Mouse (Mus musculus) urinary bladder, postnatal 10 days (tissue): Measurements from ENCODE around the gene Cped1.
"Not testable (repeated sequence)": the region's sequence is repeated elsewhere in the genome, so short reads cannot be mapped to it uniquely, and the experiment has no call there.

ENCODE experiments used
- DNase-seq: peaks from one replicate; pipeline ENCODE4 v3.0.0; 2022; ENCODE audit warnings: low spot score

Gene Cped1

DNA sequence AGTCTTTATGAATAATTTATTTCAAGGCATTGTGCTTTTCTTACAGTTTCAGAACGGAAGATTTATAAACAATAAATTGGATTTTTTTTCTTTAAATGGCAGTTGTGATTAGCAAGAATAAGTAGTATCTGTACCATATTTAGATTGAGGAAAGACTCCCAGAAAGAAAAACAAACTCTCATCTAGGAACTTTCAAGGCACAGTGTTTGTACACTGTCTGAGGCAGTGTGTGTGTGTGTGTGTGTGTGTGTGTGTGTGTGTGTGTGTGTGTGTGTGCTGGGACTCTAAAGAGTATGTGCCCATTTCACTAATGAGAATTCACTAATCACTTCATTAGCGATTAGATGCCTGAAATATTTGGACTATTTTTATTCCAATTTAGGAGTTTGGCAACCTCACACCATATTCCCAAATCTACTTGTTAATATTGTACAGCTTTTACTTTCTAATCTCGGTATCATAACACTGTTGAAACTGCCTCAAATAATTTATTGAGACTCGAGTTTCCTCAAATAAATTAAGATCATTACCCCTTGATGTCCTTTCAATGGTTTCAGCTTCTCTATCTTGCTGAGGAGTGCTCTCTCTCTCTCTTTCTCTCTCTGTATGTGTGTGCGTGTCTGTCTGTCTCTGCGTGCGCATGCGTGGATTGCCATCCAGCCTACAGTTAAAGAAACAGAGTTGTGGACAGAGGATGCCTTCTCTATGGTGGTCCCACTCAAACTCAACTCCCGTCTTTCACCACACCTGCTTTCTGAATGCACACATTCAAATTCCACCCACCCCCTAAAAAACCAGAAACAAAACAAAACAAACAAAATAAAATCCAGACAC is 41.3 kb downstream of the Cped1 start:
- no peak for DNase-seq

DNA sequence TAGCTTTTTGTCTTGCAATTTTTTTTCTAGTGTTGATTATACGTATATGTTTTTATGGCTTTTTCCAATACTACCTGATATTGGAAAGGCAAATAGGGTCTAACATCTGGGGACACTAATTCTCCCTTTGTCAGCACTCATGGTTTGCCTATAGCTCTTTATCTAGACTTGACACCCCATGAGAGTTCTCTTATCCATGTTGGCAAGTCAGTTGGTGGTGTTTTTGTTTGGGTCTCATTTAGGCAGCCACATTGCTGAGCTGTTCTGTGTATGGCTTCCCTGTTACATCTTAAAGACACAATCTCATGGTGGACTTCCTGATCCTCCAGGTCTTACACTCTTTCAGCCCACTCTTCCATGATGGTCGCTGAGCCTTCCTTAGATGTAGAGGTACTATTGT is 42.1 kb downstream of the Cped1 start:
- DNase-seq: no peak

DNA sequence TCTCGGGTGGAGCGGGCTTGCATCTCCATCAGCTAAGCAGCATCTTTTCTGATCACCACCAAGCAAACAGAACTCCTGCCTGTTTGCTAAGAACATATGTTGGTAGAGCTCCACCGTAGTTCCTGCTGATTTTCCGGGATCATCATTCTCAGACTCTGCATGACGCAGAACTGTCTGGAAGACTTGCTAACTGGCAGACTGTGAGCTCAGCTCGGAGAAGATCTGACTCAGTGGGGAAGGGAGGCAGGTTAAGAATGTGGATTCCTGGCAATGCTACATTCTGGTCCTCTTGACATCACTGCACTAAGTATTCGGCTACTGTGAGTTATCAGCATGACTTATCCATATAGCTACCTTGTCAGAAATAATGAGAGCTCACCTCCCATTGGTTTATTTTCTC is 44.7 kb downstream of the Cped1 start:
- no peak for DNase-seq

DNA sequence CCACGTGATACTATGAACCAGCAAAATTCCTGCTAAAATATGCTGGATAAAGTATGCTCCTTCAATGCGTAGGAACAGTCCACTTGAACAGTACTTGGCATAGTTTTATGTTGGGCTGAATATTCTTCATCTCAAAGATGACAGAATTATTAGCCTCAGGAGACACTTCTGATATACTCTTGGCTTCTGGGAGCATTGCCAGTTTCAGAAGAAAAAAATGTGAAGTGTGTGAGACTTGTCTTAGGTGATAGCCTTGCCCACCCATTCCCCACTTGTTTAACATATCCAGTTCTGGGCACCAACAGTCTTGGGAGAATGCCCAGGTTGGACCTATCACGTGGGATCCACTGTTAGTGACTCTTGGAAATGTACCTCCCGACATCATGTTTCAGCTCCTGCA is 47.5 kb downstream of the Cped1 start:
- no peak for DNase-seq

DNA sequence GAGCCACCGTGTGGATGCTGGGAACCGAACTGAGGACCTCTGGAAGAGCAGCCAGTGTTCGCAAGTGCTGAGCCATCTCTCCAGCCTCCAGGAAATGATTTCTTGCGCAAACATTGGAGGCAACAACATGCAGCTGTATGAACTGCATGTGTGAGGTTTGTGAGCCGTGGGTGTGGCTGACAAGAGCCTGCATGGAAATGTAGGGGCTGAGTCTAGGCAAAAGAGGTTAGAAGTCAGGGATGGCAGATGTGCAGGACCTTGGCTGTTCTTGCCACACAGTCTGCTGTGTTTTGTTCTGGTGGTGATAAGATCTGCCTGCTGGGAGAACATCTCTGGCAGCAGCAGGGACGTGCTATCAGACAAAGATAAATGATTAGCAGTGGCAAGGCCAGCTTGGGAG is 49.7 kb downstream of the Cped1 start:
- no peak for DNase-seq

DNA sequence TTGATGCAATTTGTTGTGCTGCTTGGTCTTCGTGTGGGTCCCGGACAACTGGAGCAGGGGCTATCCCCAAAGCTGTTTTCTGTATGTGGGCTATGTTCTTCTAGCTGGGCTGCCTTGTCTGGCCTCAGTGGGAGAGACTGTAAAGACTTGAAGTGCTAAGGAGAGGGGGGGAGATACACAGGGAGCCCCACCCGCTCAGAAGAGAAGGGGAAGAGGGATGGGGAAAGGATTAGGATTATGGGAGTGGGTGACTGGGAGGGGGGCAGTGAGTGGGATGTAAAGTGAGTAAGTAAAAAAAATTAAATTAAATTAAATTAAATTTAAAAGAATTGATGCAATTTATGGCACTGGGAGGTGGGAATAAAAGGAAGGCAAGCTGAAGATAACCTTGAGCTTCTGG is 50.2 kb downstream of the Cped1 start:
- no peak for DNase-seq

DNA sequence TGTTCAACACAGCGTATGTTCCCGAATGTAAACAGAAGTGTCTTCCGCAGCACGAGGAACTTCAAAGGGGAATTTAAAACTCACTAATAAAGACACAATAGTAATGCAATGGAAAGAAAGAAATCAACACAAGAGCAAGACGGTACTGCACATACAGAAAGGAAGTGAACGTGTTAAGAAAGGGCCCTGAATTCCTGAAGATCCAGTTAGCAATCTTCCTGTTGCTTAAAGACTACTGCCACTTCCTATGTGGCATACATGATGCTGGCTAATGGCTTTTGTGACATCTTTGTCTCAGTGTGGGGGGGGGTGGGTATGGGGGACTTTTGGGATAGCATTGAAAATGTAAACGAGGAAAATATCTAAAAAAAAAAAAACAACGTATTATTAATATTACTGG is 50.7 kb downstream of the Cped1 start:
- DNase-seq: no peak

DNA sequence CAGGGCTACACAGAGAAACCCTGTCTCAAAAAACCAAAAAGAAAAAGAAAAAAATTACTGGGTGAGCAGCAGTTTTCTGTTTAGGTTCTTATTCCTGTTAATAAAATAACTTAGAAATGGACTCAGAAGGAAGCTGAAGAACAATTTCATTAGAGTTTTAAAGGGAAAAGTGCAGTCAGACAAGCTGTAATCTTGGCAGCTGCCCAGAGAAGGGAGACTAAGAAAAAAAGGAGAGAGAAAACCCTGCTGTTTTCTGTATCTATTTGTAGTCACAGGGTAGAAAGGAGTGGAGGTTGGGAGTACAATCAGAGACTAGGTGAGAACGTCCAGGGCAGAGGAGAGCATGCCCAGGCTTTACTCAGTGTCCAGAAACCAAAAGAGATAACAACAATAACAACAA is 51.2 kb downstream of the Cped1 start:
- DNase-seq: no peak

DNA sequence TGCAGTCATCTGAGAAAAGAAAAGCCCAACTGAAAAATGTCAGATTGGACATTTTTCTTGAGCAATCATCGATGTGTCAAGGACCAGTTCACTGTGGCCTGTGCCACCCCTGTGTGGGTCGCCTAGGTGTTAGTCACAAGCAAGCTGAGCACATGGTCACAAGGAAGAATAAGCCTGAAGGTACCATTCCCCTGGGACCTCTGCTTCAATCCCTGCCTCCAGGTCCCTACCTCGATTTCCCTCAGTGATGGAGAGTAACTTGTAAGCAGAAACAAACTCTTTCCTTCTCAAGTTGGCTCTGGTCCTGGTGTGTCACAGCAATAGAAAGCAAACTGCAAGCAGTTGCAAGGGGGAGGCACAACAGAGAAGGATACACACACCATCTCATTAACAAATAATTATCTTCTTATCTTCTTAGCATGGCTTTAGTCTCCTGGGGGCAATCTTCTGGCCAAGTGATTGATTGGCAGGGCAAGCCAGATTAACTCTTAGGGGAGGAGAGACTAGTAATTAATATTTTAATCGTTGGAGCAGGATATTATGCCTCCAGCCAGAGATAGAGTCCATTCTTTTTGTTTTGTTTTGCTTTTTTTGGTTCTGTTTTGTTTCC is 51.8 kb downstream of the Cped1 start:
- DNase-seq: no peak

DNA sequence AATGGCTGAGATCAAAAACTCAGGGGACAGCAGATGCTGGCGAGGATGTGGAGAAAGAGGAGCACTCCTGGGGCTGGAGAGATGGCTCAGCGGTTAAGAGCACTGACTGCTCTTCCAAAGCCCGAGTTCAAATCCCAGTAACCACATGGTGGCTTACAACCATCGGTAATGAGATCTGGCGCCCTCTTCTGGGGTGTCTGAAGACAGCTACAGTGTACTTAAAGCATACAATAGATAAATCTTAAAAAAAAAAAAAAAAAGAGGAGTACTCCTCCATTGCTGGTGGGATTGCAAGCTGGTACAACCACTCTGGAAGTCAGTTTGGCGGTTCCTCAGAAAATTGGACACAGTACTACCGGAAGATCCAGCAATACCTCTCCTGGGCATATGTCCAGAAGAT is 54.0 kb downstream of the Cped1 start:
- DNase-seq: not testable (repeated sequence)

DNA sequence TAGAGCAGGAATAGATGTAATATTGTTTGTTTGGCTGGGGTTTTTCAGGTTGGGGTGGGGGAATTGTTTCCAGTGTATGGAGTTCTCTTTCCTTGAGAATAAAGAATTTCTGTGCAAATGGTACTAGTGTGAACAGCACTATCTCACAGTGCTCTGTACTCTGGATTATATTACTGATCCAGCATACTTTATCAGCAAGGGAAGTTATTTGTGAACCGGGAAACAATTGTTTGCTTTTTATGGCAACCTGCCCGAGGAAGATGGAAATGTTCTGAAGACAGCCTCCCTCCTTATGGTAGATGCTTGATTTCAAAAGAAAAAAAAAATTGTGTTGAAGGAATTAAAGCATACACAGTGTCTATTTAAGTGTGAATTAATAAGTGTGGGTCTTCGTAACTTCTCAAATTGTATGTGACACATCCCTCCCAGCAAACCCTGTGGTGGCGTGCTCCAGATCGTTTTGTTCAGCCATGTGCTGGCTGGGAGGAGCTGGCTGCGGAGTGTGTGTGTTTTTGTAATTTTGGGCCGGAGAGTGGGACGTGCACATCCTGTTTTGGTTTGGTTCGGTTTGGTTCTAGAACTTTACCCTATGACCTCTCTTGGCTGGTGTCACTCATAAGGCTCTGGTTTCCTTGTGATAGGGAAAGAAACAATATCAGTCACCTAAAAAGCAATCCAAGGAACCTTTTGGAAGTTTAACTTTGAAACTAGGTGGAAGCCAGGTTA is 59.3 kb downstream of the Cped1 start:
- DNase-seq: no peak

DNA sequence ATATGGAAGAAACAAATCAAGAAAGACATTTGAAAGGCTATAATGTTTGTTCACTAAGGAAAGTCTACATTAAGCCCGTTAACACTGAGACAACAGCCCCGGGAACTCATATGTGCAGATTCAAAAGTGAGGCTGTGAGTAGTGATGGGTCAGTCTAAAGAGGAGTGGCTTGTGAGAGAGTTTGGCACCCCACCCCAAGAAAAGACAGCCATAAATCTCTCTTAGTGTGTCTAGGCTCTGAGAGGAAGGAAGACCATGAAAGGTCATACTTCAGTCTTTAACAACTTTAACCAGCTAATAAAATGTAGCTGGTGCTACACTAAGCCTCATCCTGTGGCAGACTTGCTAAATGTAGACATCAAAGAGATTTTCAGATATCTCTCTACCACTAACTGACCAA is 61.4 kb downstream of the Cped1 start:
- no peak for DNase-seq

DNA sequence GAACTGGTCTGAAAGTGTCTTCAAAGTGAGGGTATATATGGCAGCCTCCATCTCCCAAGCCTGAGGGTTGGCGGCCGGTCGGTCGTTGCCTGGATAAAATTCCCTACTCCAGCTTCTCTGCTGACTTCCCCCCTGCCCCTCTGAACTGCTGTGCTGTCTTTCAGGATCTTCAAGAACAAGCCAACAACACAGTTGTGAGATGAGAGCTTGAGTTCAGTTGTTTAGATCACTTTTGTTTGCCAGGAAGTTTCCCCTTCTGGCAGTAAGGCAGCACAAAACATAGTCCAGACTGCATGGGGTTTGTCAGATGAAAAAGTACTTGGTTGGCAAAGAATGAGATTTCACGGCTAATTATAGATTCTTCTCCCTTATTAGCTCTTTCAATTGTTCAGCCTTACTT is 63.4 kb downstream of the Cped1 start:
- DNase-seq: no peak

DNA sequence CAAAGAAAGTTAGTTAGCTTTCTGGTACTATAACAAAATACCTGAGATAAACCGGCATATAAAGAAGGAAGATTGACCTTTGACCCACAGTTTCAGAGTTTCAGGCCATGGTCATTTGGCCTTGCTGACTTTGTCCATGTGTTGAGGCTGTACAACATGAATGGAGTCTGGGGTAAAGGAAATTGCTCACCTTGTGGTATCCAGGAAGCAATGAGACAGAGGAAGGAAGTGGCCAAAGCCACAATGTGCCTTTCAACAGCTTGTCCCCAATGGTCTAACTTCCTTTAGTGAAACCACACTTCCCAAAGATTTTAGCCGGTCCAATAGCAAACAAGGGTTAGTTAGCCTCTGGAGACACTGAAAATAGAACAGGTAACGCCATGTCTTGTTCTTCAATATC is 65.8 kb downstream of the Cped1 start:
- DNase-seq: no peak

DNA sequence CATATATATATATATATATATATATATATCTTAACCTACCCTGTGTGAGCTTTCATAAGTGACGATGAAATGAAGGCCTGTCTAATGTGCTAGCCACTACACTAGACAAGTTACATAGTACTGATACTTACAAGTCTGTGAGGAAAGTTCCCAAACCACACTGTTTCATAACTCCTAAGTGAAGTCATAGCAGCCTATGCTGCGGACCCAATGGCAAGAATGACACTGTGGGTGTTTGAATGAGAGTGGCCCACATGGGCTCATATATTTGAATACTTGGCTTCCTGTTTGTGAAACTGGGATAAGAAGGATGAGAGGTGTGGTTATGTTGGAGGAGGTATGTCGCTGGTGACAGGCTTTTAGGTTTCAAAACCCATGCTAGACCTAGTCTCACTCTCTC is 67.3 kb downstream of the Cped1 start:
- no peak for DNase-seq

DNA sequence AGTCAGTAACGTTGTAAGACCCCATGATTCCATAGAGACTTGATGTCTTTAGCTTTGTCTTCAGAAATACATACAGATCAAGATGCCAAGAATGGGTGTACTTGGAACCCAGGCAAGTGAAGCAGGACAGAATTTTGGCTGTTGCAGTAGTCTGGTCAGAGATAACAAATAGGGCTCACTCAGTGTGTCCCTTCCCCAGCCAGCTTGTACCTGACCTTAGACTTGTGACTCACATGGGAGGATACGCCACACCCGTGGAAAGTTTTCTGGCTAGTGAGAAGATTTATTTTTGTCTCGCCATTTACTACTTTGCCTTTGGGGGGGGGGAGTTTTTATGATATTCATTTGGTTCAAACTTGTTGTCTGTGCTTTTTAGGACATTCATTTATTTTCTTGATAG is 78.6 kb downstream of the Cped1 start:
- no peak for DNase-seq

DNA sequence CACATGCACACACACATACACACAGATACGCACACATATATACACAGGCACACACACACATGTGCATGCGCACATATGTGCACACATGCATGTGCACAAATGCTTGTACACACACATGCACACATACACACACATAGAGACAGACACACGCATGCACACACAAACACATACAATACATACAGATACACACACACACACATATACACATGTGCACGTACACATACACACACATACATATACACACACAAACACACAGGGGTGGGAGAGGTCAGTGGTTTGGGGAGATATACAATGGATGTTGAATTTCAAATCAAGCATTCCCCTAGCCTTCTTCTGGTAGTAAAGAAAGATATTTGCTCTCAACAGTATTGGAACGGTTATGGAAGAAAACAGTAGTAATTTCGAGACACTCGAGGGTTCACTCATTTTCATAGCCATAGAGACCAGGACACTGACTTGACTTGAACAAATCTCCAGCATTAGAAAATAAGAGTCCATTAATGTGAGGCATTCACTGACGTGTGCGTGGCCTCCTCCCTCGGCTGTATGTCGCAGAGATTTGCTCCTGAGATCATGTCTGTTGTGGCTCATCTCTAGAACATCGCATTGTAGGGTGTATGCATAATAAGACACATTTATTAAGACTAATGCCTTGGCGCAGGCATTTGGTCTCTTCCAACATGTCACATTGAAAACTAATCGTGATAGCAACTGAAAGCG is 85.0 kb downstream of the Cped1 start:
- no peak for DNase-seq

DNA sequence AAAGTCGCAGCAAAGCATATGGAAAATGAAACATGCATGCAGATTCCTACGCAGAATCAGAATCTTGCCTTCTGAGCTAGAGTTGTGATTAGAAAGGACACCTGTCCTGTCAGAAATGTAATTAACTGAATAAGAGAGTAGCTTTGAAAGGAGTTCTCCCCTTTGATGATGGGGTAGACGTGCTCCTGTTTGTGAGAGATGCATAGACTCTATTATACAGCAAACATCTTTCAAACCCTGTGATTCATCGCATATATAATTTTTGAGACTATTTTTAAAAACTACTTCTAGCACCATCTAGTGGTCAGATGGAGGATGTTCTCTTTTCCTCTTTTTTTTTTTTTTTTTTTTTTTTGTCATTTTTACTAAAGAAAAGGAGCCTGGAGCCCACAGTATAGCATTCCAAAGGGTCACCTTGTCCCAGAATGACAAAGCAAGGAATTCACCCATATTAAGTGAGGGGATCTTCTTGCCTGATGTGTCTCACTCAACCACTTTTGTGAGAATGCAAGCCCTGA is 85.7 kb downstream of the Cped1 start:
- no peak for DNase-seq

DNA sequence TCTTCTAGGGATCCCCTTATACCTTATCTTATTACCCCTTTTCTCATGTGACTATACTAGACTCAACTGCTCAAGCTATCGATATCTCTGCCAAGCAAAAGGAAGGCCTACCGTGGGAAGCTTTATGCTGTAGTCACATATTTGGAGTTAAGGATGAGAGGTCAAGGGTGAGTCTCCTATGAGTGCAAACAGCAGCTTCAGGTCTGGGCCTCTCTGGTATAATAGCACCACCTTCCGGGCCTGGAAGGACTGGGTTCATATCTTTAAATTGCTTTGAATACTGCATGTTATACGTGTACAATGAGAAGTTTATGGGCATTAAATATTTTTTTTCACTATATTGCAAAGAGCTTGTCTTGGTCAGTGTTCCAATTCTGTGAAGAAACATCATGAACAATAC is 87.0 kb downstream of the Cped1 start:
- DNase-seq: no peak

DNA sequence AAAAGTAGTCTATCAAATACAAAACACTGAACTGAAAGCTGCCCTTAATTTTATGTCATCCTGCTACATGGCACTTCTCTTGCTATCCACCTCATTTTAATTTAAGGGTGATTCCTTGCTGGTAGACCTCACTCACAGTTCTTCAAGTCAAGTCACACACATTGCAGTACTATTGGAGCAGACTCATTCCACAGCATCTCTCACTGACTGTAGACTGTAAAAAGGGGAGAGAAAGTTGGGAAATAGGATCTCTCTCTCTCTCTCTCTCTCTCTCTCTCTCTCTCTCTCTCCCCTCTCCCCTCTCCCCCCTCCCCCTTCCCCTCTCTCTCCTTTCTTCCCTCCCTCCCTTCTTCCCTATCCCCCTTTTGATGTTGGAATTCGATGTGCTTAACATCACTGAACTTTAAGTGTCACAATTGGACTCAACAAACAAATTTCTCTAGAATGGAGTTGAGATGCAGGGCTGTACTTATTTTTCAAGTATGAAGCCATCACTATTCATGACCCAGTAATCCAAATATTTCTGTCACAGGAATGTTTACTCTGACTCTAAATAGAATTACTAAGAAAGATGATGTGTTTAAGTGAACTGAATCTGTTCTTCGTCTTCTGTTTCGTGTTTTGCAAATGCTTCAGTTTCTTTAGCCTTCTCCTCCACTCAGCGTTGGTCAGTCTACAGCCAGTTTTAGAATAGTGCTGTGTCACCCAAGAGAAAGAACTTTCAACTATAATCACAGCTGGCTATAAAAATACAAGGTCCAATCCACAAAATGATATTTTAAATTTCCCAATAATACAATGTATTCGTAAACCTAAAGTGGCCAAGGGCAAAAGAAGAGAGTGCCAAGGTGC is 88.7 kb downstream of the Cped1 start:
- DNase-seq: no peak

DNA sequence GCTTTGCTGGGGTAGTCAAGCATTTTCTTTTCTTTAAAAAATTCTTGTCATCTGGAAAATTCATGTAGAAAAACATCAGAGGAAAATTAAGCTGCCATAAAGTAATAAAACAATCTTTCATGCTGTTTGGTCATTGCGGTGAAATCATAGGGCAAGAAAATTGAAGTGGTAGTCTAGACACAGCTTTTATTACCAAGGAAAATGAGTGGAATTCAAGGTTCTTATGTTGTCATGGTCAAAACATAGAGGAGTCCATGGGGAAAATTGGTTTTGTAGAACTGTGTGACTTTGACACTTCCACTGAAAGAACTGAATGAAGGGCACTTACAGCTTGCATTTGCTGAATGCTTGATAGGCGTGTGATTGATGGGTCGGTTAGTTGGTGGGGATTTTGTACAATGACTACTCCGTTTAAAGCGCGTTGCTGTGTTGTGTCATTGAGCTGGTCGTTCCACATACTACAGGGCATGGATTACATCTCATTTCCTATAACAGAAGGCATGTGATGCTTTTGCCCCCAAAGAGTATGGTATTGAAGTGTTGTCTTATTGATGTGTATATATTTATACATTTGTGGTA is 93.1 kb downstream of the Cped1 start:
- DNase-seq: no peak
